Mouse (Mus musculus) heart, adult 2 months (tissue): ENCODE measurements around the gene Mctp1.

Experiments used
- CTCF ChIP-seq: fragments of 200-600 bp; IDR thresholded peaks from 2 replicates; pipeline ENCODE4 v1.8.1; 2022; ENCODE audit warnings: antibody characterized with exemption, mild to moderate bottlenecking, moderate library complexity
- EP300 ChIP-seq: fragments of 200-500 bp; IDR thresholded peaks from 2 replicates; pipeline ENCODE4 v1.6.1; 2011; ENCODE audit warnings: low read depth, low read length, control low read depth; ENCODE audit not compliant: insufficient read depth
- POLR2A ChIP-seq: fragments of 200-500 bp; IDR thresholded peaks from 2 replicates; pipeline ENCODE4 v1.6.1; 2011; ENCODE audit warnings: mild to moderate bottlenecking, low read depth, low read length, control low read depth; ENCODE audit not compliant: insufficient read depth

- TF ChIP-seq CTCF (no peak), POLR2A (no peak), EP300 (no peak)
Measured at GRCm38 (mm10) chr13:76810496-76810939, 426.2 kb downstream of the Mctp1 start.
